Mouse (Mus musculus) gastrocnemius, adult 8-10 months (tissue): ENCODE data around the gene Psmd9. TPM values are rescaled to one million over a fixed set of nuclear protein-coding genes. Genes with fewer than 3 reads are reported as not detected.

Source experiments
- DNase-seq, 2 experiments: peaks; one replicate each; pipeline ENCODE4 v3.0.0; 2022; ENCODE audit warnings: low spot score in 2 of 2
- total RNA-seq, 4 experiments: library from RNA; stranded (reverse); gene quantifications; 2 replicates each; pipeline ENCODE4 v1.2.4; 2022

Psmd9 gene
- total RNA-seq, 4 experiments from 2014 or later = 11.4 to 12.8 (median 12.3) TPM

DNA sequence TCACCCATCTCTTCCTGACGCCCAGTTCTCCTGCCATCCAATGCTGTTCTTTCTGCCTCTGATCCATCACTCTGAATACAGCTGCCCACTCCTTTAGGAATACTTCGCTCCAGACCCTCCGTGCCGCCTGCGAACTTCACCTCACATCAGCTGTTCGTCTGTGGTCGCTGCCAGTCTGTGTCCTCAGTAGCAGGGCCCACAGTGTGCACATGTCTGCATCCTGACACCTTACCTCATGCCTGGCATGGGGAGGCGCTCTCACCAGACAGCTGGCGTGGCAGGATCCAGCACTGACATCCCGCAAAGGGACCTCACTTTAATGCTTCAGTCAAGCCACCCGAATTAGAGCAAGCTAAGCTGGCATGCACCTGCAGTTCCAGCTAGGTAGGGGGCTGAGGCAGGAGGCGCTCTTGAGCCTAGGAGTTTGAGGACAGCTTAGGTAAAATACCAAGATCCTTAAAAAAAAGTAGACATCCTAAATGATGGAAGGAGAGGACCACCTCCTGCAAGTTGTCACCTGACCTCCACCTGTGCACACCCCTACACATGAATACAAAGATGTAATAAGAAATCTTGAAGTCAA lies 127.1 kb downstream of the Psmd9 start:
- DNase-seq = no peak

DNA sequence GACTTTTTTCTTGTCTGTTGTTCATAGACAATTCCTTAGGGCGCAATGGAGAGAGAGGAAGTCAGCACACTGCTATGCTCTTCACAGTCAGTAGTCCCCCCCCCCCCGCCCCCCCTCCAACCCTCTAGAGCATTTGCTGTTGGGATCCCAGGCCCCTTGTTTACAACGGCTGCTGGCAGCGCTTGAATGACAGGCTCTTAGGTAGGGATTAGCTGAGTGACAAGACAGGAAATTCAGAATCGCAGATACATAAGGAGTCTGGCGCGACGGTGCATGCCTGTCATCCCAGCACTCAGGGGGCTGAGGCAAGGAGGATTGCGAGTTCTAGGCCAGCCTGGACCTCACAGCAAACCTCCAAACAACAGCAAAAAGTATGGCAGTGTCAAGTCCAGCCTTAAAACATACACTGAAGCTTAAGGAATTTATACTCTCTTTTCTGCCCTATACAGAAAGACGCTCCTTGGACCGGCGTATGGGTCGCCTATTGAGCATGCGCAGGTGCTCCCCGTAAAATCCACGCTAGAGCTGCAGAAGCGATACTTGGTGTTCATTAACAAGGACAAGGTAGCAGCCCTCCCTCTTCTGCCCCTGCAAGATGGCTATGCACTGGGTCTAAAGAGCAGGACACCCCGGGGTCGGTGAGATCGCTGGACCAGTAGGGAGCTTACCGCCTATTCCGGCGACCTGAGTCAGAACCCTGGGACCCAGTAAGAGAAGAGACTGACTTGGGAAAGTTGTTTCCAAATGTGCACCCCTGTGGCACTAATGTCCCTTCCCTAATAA lies 128.0 kb downstream of the Psmd9 start:
- no peak for DNase-seq

DNA sequence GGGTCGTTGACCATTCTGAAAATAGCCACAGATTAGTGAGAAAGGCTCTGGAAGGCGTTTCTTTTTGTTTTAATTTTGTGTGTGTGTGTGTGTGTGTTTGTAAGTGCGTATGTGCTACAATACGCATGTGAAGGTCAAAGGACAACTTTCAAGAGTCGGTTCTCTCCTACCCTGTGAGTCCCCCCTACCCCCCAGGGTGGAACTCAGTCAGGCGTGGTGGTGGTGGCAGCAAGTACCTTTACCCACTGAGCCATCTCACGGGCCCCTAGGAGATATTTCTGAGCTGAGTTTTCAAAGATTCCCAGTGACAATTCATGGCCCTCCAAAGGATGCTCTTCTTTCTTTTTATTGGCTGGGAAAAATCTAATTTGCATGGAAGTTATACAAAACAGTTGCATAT lies 128.6 kb downstream of the Psmd9 start:
- DNase-seq = no peak

DNA sequence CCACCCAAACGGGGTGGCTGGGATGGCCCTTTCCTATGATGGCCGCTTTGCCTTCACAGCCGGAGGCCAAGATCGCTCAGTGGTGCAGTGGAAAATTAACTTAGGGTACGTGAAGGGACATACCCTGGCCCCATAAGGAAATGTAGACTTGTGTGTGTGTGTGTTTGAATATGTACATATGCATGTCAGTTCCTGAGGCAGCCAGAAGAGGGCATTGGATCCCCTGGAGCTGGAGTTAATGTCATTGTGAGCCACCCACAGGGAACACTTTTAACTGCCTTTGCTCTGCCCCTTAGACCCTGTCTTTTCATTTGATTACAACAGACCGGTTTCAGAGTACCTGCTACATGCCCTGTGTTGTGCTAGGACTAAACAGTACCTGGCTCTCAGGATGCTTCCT lies 129.3 kb downstream of the Psmd9 start:
- DNase-seq = no peak

Other genes starting within 250 kb of the Psmd9 start
- 10 to 100 TPM; 11.1 to 15.6 (median 13.1) TPM for gene Kdm2b, start 179.6 kb upstream of the Psmd9 start, total RNA-seq
- 10 to 100 TPM; 27.8 to 35.0 (median 29.8) TPM for gene Orai1, start 154.3 kb upstream of the Psmd9 start, total RNA-seq
- not detected for gene Morn3, start 122.4 kb upstream of the Psmd9 start, total RNA-seq
- 10 to 100 TPM; 15.7 to 18.3 (median 17.0) TPM for gene Tmem120b, start 101.0 kb upstream of the Psmd9 start, total RNA-seq
- under 1 TPM in 3 of 4 experiments, not detected in 1; 0.24 to 0.36 (median 0.36) TPM for gene Rhof, start 36.7 kb upstream of the Psmd9 start, total RNA-seq
- 10 to 100 TPM in 3 of 4 experiments, 1 to 10 TPM in 1; 8.0 to 10.8 (median 10.5) TPM for gene Setd1b, start 27.2 kb upstream of the Psmd9 start, total RNA-seq
- gene Hpd, start 13.3 kb downstream of the Psmd9 start, total RNA-seq = 1 to 10 TPM in 1 of 4 experiments, not detected in 3; 1.3 TPM
- gene Wdr66, start 82.7 kb downstream of the Psmd9 start, total RNA-seq = 1 to 10 TPM in 3 of 4 experiments, under 1 TPM in 1; 0.76 to 1.8 (median 1.2) TPM
- gene Bcl7a, start 174.4 kb downstream of the Psmd9 start, total RNA-seq = 1 to 10 TPM; 7.3 to 9.6 (median 7.9) TPM
- 10 to 100 TPM; 62.2 to 81.0 (median 63.8) TPM for gene Mlxip, start 225.4 kb downstream of the Psmd9 start, total RNA-seq